Mouse (Mus musculus): ENCODE results near the gene Lrig1. TPM values are rescaled to one million over a fixed set of nuclear protein-coding genes. Genes with fewer than 3 reads are reported as not detected.
A peak's percentile ranks its signal among the peaks of the same experiment; 100 is the strongest.

Gene Lrig1
- polyA plus RNA-seq, 1 experiment from 2014 or later: 23.8 TPM

- no peaks in the 10 kb centered on the region for H3K27me3 ChIP-seq
- no peaks in the 10 kb centered on the region for H3K36me3 ChIP-seq
- no peak overlapping the region for H3K9ac ChIP-seq
- H3K27ac ChIP-seq (replicated peaks): no peak overlapping the region
- H3K9me3 ChIP-seq: no peaks in the 10 kb centered on the region
- no peak overlapping the region for H3K4me2 ChIP-seq
- 91% methylated on average over 13 of the region's 13 CpGs for WGBS
- H3K4me1 ChIP-seq (replicated peaks): peaks cover 8% of the 10 kb centered on the region; the same call in 1 of the 2 replicates
- ATAC-seq (ENCODE audit: low FRiP score, low read depth): no peak
- no peak overlapping the region for H3K4me3 ChIP-seq
Observed at GRCm38 (mm10) chr6:94599016-94599415, 100.9 kb downstream of the Lrig1 start.

GRCm38 (mm10) chr6:94598421-94598820 lies 101.5 kb downstream of the Lrig1 start:
- no peak overlapping the region for H3K9ac ChIP-seq
- no peaks in the 10 kb centered on the region for H3K36me3 ChIP-seq
- peaks cover 8% of the 10 kb centered on the region; the same call in 1 of the 2 replicates for H3K4me1 ChIP-seq (replicated peaks)
- no peaks in the 10 kb centered on the region for H3K9me3 ChIP-seq
- no peak for ATAC-seq (ENCODE audit: low FRiP score, low read depth)
- H3K4me3 ChIP-seq: no peak overlapping the region
- 72% methylated on average over 12 of the region's 12 CpGs for WGBS
- H3K4me2 ChIP-seq: no peak overlapping the region
- no peaks in the 10 kb centered on the region for H3K27me3 ChIP-seq
- no peak overlapping the region for H3K27ac ChIP-seq (replicated peaks)

GRCm38 (mm10) chr6:94596761-94597485 lies 103.0 kb downstream of the Lrig1 start:
- WGBS: 56% methylated on average over 10 of the region's 10 CpGs
- no peak overlapping the region for H3K4me3 ChIP-seq

GRCm38 (mm10) chr6:94596051-94596760 lies 103.8 kb downstream of the Lrig1 start:
- no peak for ATAC-seq (ENCODE audit: low FRiP score, low read depth)
- peaks cover 10% of the 10 kb centered on the region for H3K4me1 ChIP-seq (replicated peaks)
- H3K27me3 ChIP-seq: no peaks in the 10 kb centered on the region
- no peaks in the 10 kb centered on the region for H3K36me3 ChIP-seq
- H3K4me3 ChIP-seq: no peak overlapping the region
- 89% methylated on average over 14 of the region's 14 CpGs for WGBS
- H3K9ac ChIP-seq: no peak overlapping the region
- H3K4me2 ChIP-seq: no peak overlapping the region
- H3K9me3 ChIP-seq: no peaks in the 10 kb centered on the region
- H3K27ac ChIP-seq (replicated peaks): no peak overlapping the region

More at GRCm38 (mm10) chr6:94596761-94597485, 103.0 kb downstream of the Lrig1 start:
- Histone ChIP-seq H3K27ac (replicated peaks) (no peak overlapping the region), H3K9ac (no peak overlapping the region), H3K27me3 (no peaks in the 10 kb centered on the region), H3K9me3 (no peaks in the 10 kb centered on the region), H3K4me1 (replicated peaks) (peaks cover 15% of the 10 kb centered on the region), H3K36me3 (no peaks in the 10 kb centered on the region), H3K4me2 (no peak overlapping the region)
- no peak for ATAC-seq (ENCODE audit: low FRiP score, low read depth)

GRCm38 (mm10) chr6:94595206-94595605 lies 104.8 kb downstream of the Lrig1 start:
- no peaks in the 10 kb centered on the region for H3K27me3 ChIP-seq
- no peak overlapping the region for H3K27ac ChIP-seq (replicated peaks)
- H3K9me3 ChIP-seq: no peaks in the 10 kb centered on the region
- no peak overlapping the region for H3K9ac ChIP-seq
- no peak overlapping the region for H3K4me3 ChIP-seq
- no peak overlapping the region for H3K4me2 ChIP-seq
- H3K36me3 ChIP-seq: no peaks in the 10 kb centered on the region
- peaks cover 10% of the 10 kb centered on the region for H3K4me1 ChIP-seq (replicated peaks)
- ATAC-seq (ENCODE audit: low FRiP score, low read depth): no peak
- 77% methylated on average over 5 of the region's 5 CpGs for WGBS

GRCm38 (mm10) chr6:94594711-94595110 lies 105.2 kb downstream of the Lrig1 start:
- Histone ChIP-seq H3K9me3 (no peaks in the 10 kb centered on the region), H3K4me3 (no peak overlapping the region), H3K4me1 (replicated peaks) (peaks cover 10% of the 10 kb centered on the region), H3K27me3 (no peaks in the 10 kb centered on the region), H3K4me2 (no peak overlapping the region), H3K9ac (no peak overlapping the region), H3K36me3 (no peaks in the 10 kb centered on the region), H3K27ac (replicated peaks) (no peak overlapping the region)
- ATAC-seq (ENCODE audit: low FRiP score, low read depth): no peak
- WGBS: 81% methylated on average over 11 of the region's 11 CpGs

GRCm38 (mm10) chr6:94594096-94594665 lies 105.8 kb downstream of the Lrig1 start:
- 74% methylated on average over 6 of the region's 6 CpGs for WGBS
- Histone ChIP-seq H3K27ac (replicated peaks) (no peak overlapping the region), H3K9ac (no peak overlapping the region), H3K4me2 (no peak overlapping the region), H3K4me3 (no peak overlapping the region), H3K27me3 (no peaks in the 10 kb centered on the region), H3K4me1 (replicated peaks) (peaks cover 10% of the 10 kb centered on the region), H3K9me3 (no peaks in the 10 kb centered on the region), H3K36me3 (no peaks in the 10 kb centered on the region)
- ATAC-seq (ENCODE audit: low FRiP score, low read depth): no peak

GRCm38 (mm10) chr6:94592710-94593109 lies 107.2 kb downstream of the Lrig1 start:
- 16% methylated on average over 4 of the region's 4 CpGs for WGBS
- peaks cover 10% of the 10 kb centered on the region for H3K4me1 ChIP-seq (replicated peaks)
- H3K27me3 ChIP-seq: no peaks in the 10 kb centered on the region
- ATAC-seq (ENCODE audit: low FRiP score, low read depth): peak; percentile 78
- no peak overlapping the region for H3K9ac ChIP-seq
- no peaks in the 10 kb centered on the region for H3K9me3 ChIP-seq
- H3K36me3 ChIP-seq: no peaks in the 10 kb centered on the region
- no peak overlapping the region for H3K4me2 ChIP-seq
- H3K27ac ChIP-seq (replicated peaks): peak overlapping the region; percentile 7; the same call in 1 of the 2 replicates
- H3K4me3 ChIP-seq: no peak overlapping the region

GRCm38 (mm10) chr6:94592243-94592642 lies 107.7 kb downstream of the Lrig1 start:
- WGBS: 40% methylated on average over 8 of the region's 8 CpGs
- Histone ChIP-seq H3K4me2 (no peak overlapping the region), H3K4me1 (replicated peaks) (peaks cover 10% of the 10 kb centered on the region), H3K36me3 (no peaks in the 10 kb centered on the region), H3K9ac (no peak overlapping the region), H3K9me3 (no peaks in the 10 kb centered on the region), H3K27me3 (no peaks in the 10 kb centered on the region), H3K27ac (replicated peaks) (peak overlapping the region; percentile 7; the same call in 1 of the 2 replicates), H3K4me3 (no peak overlapping the region)
- no peak for ATAC-seq (ENCODE audit: low FRiP score, low read depth)

GRCm38 (mm10) chr6:94588365-94588764 lies 111.6 kb downstream of the Lrig1 start:
- H3K4me2 ChIP-seq: no peak overlapping the region
- H3K27ac ChIP-seq (replicated peaks): no peak overlapping the region
- no peaks in the 10 kb centered on the region for H3K36me3 ChIP-seq
- 87% methylated on average over 4 of the region's 4 CpGs for WGBS
- no peak overlapping the region for H3K9ac ChIP-seq
- no peak overlapping the region for H3K4me3 ChIP-seq
- H3K9me3 ChIP-seq: no peaks in the 10 kb centered on the region
- H3K4me1 ChIP-seq (replicated peaks): peaks cover 10% of the 10 kb centered on the region
- H3K27me3 ChIP-seq: no peaks in the 10 kb centered on the region
- ATAC-seq (ENCODE audit: low FRiP score, low read depth): no peak

- Histone ChIP-seq H3K4me3 (no peak overlapping the region), H3K4me2 (no peak overlapping the region), H3K27ac (replicated peaks) (no peak overlapping the region), H3K9me3 (no peaks in the 10 kb centered on the region), H3K9ac (no peak overlapping the region), H3K36me3 (no peaks in the 10 kb centered on the region), H3K4me1 (replicated peaks) (no peaks in the 10 kb centered on the region), H3K27me3 (no peaks in the 10 kb centered on the region)
- ATAC-seq (ENCODE audit: low FRiP score, low read depth): no peak
- 87% methylated on average over 4 of the region's 4 CpGs for WGBS
Observed at GRCm38 (mm10) chr6:94584976-94585375, 115.0 kb downstream of the Lrig1 start.

- ATAC-seq (ENCODE audit: low FRiP score, low read depth): no peak
- Histone ChIP-seq H3K4me1 (replicated peaks) (no peaks in the 10 kb centered on the region), H3K27me3 (no peaks in the 10 kb centered on the region), H3K4me2 (no peak overlapping the region), H3K9me3 (no peaks in the 10 kb centered on the region), H3K27ac (replicated peaks) (no peak overlapping the region), H3K9ac (no peak overlapping the region), H3K4me3 (no peak overlapping the region), H3K36me3 (no peaks in the 10 kb centered on the region)
- WGBS: 94% methylated on average over 9 of the region's 9 CpGs
Observed at GRCm38 (mm10) chr6:94584147-94584695, 115.7 kb downstream of the Lrig1 start.

All from hindbrain, embryonic 15.5 days (tissue).